Comparison of ENCODE assay signal across 16 mouse cellular contexts in the genomic region with DNA sequence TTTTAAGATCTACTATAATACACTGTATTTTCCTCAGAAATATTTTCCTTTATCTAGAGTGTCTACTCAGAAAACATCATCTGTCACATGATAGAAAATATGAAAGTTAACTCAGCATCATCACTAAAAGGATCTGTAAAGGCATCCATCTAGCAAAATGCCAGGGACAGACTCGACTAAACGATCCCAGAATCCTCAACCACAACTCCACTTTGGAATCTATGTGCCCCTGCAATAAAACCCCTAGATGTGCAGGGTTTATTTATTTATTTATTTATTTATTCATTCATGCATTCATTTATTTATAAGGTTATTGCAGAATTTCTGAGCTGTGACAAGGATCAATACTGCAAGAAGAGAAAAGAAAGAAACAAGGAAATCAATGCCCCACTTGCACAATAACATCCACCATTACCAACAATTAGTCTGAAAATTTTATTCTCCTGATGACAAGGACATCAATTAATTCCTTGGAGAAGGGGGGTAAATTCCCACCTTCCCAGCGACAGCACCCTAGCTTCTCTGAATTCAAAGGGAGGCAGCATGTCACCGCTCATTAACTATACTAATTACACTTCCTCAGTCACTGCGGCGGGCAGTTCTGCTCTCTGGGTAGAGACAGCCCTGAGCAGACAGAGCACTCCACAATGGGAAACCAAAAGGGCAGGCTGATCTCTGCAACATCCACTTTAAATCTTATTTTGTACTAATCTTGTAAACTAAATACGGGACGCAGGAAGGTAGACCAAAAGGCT.
A peak's percentile ranks its signal among the peaks of the same experiment; 100 is the strongest.
DNase-seq lines count a peak whose midpoint lies in the region; ATAC-seq and TF ChIP-seq lines count a peak whose summit lies in the region.
"Had no signal": no experiment of that assay in that cellular context is flagged by ENCODE, and none has a peak within 500 bp of the region (broad histone marks: within the 10 kb centered on the region; RNA-seq: fewer than 3 reads in every experiment).

No protein-coding gene starts in this region.

- H3K27ac ChIP-seq in kidney, embryonic 16.5 days (ENCODE audit: low read length): no peak overlapping the region
- H3K27ac ChIP-seq in forebrain, embryonic 13.5 days: peak overlapping the region; percentile 51
- no peak overlapping the region for H3K27ac ChIP-seq in midbrain, embryonic 15.5 days

- H3K9me3 ChIP-seq in kidney, embryonic 16.5 days (ENCODE audit: low read length): no peaks in the 10 kb centered on the region
- no peaks in the 10 kb centered on the region for H3K9me3 ChIP-seq in forebrain, embryonic 13.5 days (replicated peaks)
- no peaks in the 10 kb centered on the region for H3K9me3 ChIP-seq in midbrain, embryonic 15.5 days
- H3K9me3 ChIP-seq: lung, embryonic 15.5 days had no signal

- H3K27me3 ChIP-seq in kidney, embryonic 16.5 days (ENCODE audit: insufficient read depth, low read length): no peaks in the 10 kb centered on the region
- H3K27me3 ChIP-seq in forebrain, embryonic 13.5 days: no peaks in the 10 kb centered on the region
- H3K27me3 ChIP-seq in midbrain, embryonic 15.5 days (replicated peaks): no peaks in the 10 kb centered on the region
- H3K27me3 ChIP-seq: lung, embryonic 15.5 days had no signal

- intact Hi-C loops in left cerebral cortex, postnatal 36 days (cut with DNase I): no loop called here

- H3K4me1 ChIP-seq in kidney, embryonic 16.5 days (ENCODE audit: insufficient read depth, low read length): no peaks in the 10 kb centered on the region
- H3K4me1 ChIP-seq in forebrain, embryonic 13.5 days: peaks cover 15% of the 10 kb centered on the region
- 0 out of 2 replicates have a peak, but pooled peaks cover 3% of the 10 kb centered on the region for H3K4me1 ChIP-seq in midbrain, embryonic 15.5 days
- H3K4me1 ChIP-seq: lung, embryonic 15.5 days had no signal

- no peak for TF ChIP-seq POLR2A in brain, embryonic 14.5 days (IDR thresholded peaks at IDR 0.05; ENCODE audit: borderline replicate concordance, extremely low read depth, insufficient read depth, insufficient read length, poor library complexity, severe bottlenecking)

- no peak for DNase-seq in kidney, adult 11 months
- peak; percentile 86 for DNase-seq in brain, embryonic 14.5 days (ENCODE audit: low read depth)
- DNase-seq in left cerebral cortex, postnatal 36 days (ENCODE audit: low spot score in 2 of 2): no peak
- no peak for DNase-seq in layer of hippocampus, postnatal 36 days
- DNase-seq in cerebellum, postnatal 25 days: no peak
- DNase-seq: adrenal gland, postnatal 10 days; cerebellum, adult 9-10 months; embryo, embryonic 11 days; kidney, postnatal 25 days had no signal

- WGBS in kidney, embryonic 16.5 days: 38% methylated on average over 8 of the region's 8 CpGs
- WGBS in forebrain, embryonic 13.5 days: 23% methylated on average over 8 of the region's 8 CpGs
- 59% methylated on average over 8 of the region's 8 CpGs for WGBS in midbrain, embryonic 15.5 days

- no peak for TF ChIP-seq CTCF in brain, embryonic 14.5 days (IDR thresholded peaks at IDR 0.05; ENCODE audit: borderline replicate concordance, extremely low read depth, insufficient read depth, insufficient read length)

- H3K9ac ChIP-seq in kidney, embryonic 16.5 days (replicated peaks; ENCODE audit: low read length): no peak overlapping the region
- H3K9ac ChIP-seq in forebrain, embryonic 13.5 days: peak overlapping the region; percentile 2; the same call in 1 of the 2 replicates
- H3K9ac ChIP-seq in midbrain, embryonic 15.5 days: no peak overlapping the region
- H3K9ac ChIP-seq: lung, embryonic 15.5 days had no signal

- no peak overlapping the region for H3K4me3 ChIP-seq in kidney, embryonic 16.5 days (ENCODE audit: low read length)
- no peak overlapping the region; the same call in 1 of the 2 replicates for H3K4me3 ChIP-seq in forebrain, embryonic 13.5 days
- H3K4me3 ChIP-seq in midbrain, embryonic 15.5 days: no peak overlapping the region
- H3K4me3 ChIP-seq: erythroblast, embryonic 14.5 days; lung, embryonic 15.5 days; myocyte had no signal

- no peak overlapping the region; the same call in 1 of the 2 replicates for H3K4me2 ChIP-seq in kidney, embryonic 16.5 days (replicated peaks; ENCODE audit: low read depth, low read length)
- H3K4me2 ChIP-seq in forebrain, embryonic 13.5 days: peak overlapping the region; percentile 39
- H3K4me2 ChIP-seq in midbrain, embryonic 15.5 days: no peak overlapping the region
- H3K4me2 ChIP-seq: liver, embryonic 11.5 days; lung, embryonic 15.5 days had no signal

- no peaks in the 10 kb centered on the region for H3K36me3 ChIP-seq in kidney, embryonic 16.5 days (ENCODE audit: insufficient read depth, low read length)
- H3K36me3 ChIP-seq in forebrain, embryonic 13.5 days (ENCODE audit: poor library complexity, severe bottlenecking): no peaks in the 10 kb centered on the region
- H3K36me3 ChIP-seq in midbrain, embryonic 15.5 days (replicated peaks): no peaks in the 10 kb centered on the region
- H3K36me3 ChIP-seq: lung, embryonic 15.5 days had no signal

- peak; percentile 92 for ATAC-seq in kidney, embryonic 16.5 days (ENCODE audit: low FRiP score, low TSS enrichment)
- ATAC-seq in forebrain, embryonic 13.5 days: peak; percentile 96
- ATAC-seq in midbrain, embryonic 15.5 days (replicated peaks): peak; percentile 73
